Mouse (Mus musculus): ENCODE data around the gene Irs2. TPM values are rescaled to one million over a fixed set of nuclear protein-coding genes. Genes with fewer than 3 reads are reported as not detected.

Gene Irs2
- total and polyA plus RNA-seq, 2 experiments = 4.8 to 8.6 TPM

- 18% methylated on average over 3 of the region's 3 CpGs for WGBS
- Histone ChIP-seq H3K27ac (replicated peaks; ENCODE audit: insufficient read depth, low read depth, low read length) (no peak overlapping the region), H3K4me3 (ENCODE audit: insufficient read depth, low read depth, low read length) (no peak overlapping the region), H3K4me1 (ENCODE audit: control insufficient read depth, insufficient read depth, low read length) (peaks cover 13% of the 10 kb centered on the region), H3K79me2 (ENCODE audit: control insufficient read depth, insufficient read depth, low read length) (peaks cover 11% of the 10 kb centered on the region), H3K9ac (ENCODE audit: low read depth, low read length) (no peak overlapping the region), H3K27me3 (ENCODE audit: control insufficient read depth, insufficient read depth, low read length) (no peaks in the 10 kb centered on the region), H3K36me3 (ENCODE audit: control insufficient read depth, insufficient read depth, low read length) (no peaks in the 10 kb centered on the region)
- no peak for TF ChIP-seq POLR2A (IDR thresholded peaks at IDR 0.05; ENCODE audit: extremely low read depth, insufficient read depth, low read length)
- no peak for TF ChIP-seq CTCF (IDR thresholded peaks at IDR 0.05; ENCODE audit: low read depth, low read length)
- peak; percentile 69 for DNase-seq (ENCODE audit: extremely low read depth, low read depth, low spot score)
Observed at GRCm38 (mm10) chr8:11011787-11012485, 3.7 kb upstream of the Irs2 start.

- 10% methylated on average over 11 of the region's 11 CpGs for WGBS
- H3K4me3 ChIP-seq (ENCODE audit: insufficient read depth, low read depth, low read length) = no peak overlapping the region
- H3K4me1 ChIP-seq (ENCODE audit: control insufficient read depth, insufficient read depth, low read length) = peaks cover 18% of the 10 kb centered on the region
- peak; percentile 90 for DNase-seq (ENCODE audit: extremely low read depth, low read depth, low spot score)
- no peaks in the 10 kb centered on the region for H3K36me3 ChIP-seq (ENCODE audit: control insufficient read depth, insufficient read depth, low read length)
- no peaks in the 10 kb centered on the region for H3K27me3 ChIP-seq (ENCODE audit: control insufficient read depth, insufficient read depth, low read length)
- H3K9ac ChIP-seq (ENCODE audit: low read depth, low read length) = peak overlapping the region; percentile 7; the same call in 1 of the 2 replicates
- no peak for TF ChIP-seq POLR2A (IDR thresholded peaks at IDR 0.05; ENCODE audit: extremely low read depth, insufficient read depth, low read length)
- no peak for TF ChIP-seq CTCF (IDR thresholded peaks at IDR 0.05; ENCODE audit: low read depth, low read length)
- peaks cover 20% of the 10 kb centered on the region for H3K79me2 ChIP-seq (ENCODE audit: control insufficient read depth, insufficient read depth, low read length)
- H3K27ac ChIP-seq (replicated peaks; ENCODE audit: insufficient read depth, low read depth, low read length) = peak overlapping the region; percentile 70
Observed at GRCm38 (mm10) chr8:11010913-11011605, 2.8 kb upstream of the Irs2 start.

- Histone ChIP-seq H3K9ac (ENCODE audit: low read depth, low read length) (no peak overlapping the region), H3K4me3 (ENCODE audit: insufficient read depth, low read depth, low read length) (no peak overlapping the region), H3K79me2 (ENCODE audit: control insufficient read depth, insufficient read depth, low read length) (peaks cover 26% of the 10 kb centered on the region), H3K4me1 (ENCODE audit: control insufficient read depth, insufficient read depth, low read length) (peaks cover 25% of the 10 kb centered on the region), H3K27me3 (ENCODE audit: control insufficient read depth, insufficient read depth, low read length) (no peaks in the 10 kb centered on the region), H3K27ac (replicated peaks; ENCODE audit: insufficient read depth, low read depth, low read length) (no peak overlapping the region), H3K36me3 (ENCODE audit: control insufficient read depth, insufficient read depth, low read length) (no peaks in the 10 kb centered on the region)
- WGBS = 43% methylated on average over 11 of the region's 11 CpGs
- no peak for DNase-seq (ENCODE audit: extremely low read depth, low read depth, low spot score)
- TF ChIP-seq POLR2A (IDR thresholded peaks at IDR 0.05; ENCODE audit: extremely low read depth, insufficient read depth, low read length) (no peak), CTCF (IDR thresholded peaks at IDR 0.05; ENCODE audit: low read depth, low read length) (no peak)
Observed at GRCm38 (mm10) chr8:11010398-11010797, 2.1 kb upstream of the Irs2 start.

- Histone ChIP-seq H3K27me3 (ENCODE audit: control insufficient read depth, insufficient read depth, low read length) (no peaks in the 10 kb centered on the region), H3K27ac (replicated peaks; ENCODE audit: insufficient read depth, low read depth, low read length) (peak overlapping the region; percentile 83), H3K4me3 (ENCODE audit: insufficient read depth, low read depth, low read length) (peak overlapping the region; percentile 70), H3K9ac (ENCODE audit: low read depth, low read length) (peak overlapping the region; percentile 95), H3K36me3 (ENCODE audit: control insufficient read depth, insufficient read depth, low read length) (no peaks in the 10 kb centered on the region), H3K79me2 (ENCODE audit: control insufficient read depth, insufficient read depth, low read length) (peaks cover 35% of the 10 kb centered on the region), H3K4me1 (ENCODE audit: control insufficient read depth, insufficient read depth, low read length) (peaks cover 33% of the 10 kb centered on the region)
- DNase-seq (ENCODE audit: extremely low read depth, low read depth, low spot score) = peak; percentile 96
- TF ChIP-seq POLR2A (IDR thresholded peaks at IDR 0.05; ENCODE audit: extremely low read depth, insufficient read depth, low read length) = no peak
- TF ChIP-seq CTCF (IDR thresholded peaks at IDR 0.05; ENCODE audit: low read depth, low read length) = no peak
- 1% methylated on average over 59 of the region's 62 CpGs for WGBS
Observed at GRCm38 (mm10) chr8:11009431-11010071, 1.3 kb upstream of the Irs2 start.

GRCm38 (mm10) chr8:11008842-11009420, 673 bp upstream of the Irs2 start:
- TF ChIP-seq POLR2A (IDR thresholded peaks at IDR 0.05; ENCODE audit: extremely low read depth, insufficient read depth, low read length) (peak; percentile 100), CTCF (IDR thresholded peaks at IDR 0.05; ENCODE audit: low read depth, low read length) (no peak)
- Histone ChIP-seq H3K4me3 (ENCODE audit: insufficient read depth, low read depth, low read length) (peak overlapping the region; percentile 77), H3K9ac (ENCODE audit: low read depth, low read length) (peak overlapping the region; percentile 95), H3K4me1 (ENCODE audit: control insufficient read depth, insufficient read depth, low read length) (peaks cover 35% of the 10 kb centered on the region), H3K27ac (replicated peaks; ENCODE audit: insufficient read depth, low read depth, low read length) (peak overlapping the region; percentile 83), H3K27me3 (ENCODE audit: control insufficient read depth, insufficient read depth, low read length) (no peaks in the 10 kb centered on the region), H3K79me2 (ENCODE audit: control insufficient read depth, insufficient read depth, low read length) (peaks cover 39% of the 10 kb centered on the region), H3K36me3 (ENCODE audit: control insufficient read depth, insufficient read depth, low read length) (no peaks in the 10 kb centered on the region)
- peak; percentile 86 for DNase-seq (ENCODE audit: extremely low read depth, low read depth, low spot score)
- 0% methylated on average over 59 of the region's 73 CpGs for WGBS
